Mouse (Mus musculus) adrenal gland, adult 8-10 months (tissue): ENCODE data around the gene Crat. TPM values are rescaled to one million over a fixed set of nuclear protein-coding genes. Genes with fewer than 3 reads are reported as not detected.
"Not testable (repeated sequence)": the region's sequence is repeated elsewhere in the genome, so short reads cannot be mapped to it uniquely, and the experiment has no call there.

Experiments
- DNase-seq: peaks from one replicate; pipeline ENCODE4 v3.0.0; 2022
- total RNA-seq, 4 experiments: library from RNA; stranded (reverse); gene quantifications; 2 replicates each; pipeline ENCODE4 v1.2.4; 2022

The Crat gene
- total RNA-seq, 4 experiments from 2014 or later = 59.0 to 122 (median 95.3) TPM

DNA sequence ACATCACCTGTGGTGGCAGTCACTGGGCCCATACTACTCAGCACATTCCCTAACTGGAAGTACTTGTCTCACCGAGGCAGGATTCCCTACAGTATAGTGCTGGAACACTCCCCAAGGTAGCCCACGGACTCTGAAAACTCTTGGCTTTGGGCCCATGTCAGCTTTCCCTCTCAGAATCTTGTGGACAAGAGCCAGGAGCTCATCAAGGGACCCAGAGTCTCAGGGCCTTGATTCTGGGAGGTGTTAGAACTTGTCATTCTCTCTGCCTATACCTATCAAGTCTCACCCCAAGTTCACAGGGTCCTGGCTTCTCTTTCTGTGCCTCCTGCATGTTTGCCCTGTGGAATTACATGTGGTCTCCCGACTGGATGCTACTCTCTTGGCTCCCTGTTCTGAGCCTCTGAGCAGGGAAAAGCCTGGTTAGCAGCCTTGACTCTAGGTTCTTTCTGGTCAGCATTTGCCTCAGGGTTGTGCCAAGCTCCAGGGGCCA, 24.6 kb upstream of the Crat start:
- no peak for DNase-seq

DNA sequence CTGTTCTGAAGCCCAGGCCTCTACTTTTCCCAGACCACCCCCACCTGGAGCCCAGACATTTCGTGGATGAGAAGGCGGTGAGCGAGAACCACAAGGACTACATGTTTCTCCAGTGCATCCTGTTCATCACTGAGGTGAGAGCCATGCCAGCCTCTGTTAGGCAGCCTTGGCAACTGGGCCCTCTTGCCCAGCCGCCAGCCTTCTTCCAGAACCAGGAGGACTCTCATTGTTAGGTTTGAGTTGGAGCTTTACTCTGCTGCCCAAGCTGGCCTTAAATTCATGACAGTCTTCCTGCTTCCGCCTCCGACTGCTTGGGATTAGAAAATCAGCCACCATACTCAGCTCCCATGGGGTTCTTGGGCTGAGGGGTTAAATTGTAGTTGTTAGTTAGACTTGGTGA, 24.0 kb upstream of the Crat start:
- DNase-seq = no peak

DNA sequence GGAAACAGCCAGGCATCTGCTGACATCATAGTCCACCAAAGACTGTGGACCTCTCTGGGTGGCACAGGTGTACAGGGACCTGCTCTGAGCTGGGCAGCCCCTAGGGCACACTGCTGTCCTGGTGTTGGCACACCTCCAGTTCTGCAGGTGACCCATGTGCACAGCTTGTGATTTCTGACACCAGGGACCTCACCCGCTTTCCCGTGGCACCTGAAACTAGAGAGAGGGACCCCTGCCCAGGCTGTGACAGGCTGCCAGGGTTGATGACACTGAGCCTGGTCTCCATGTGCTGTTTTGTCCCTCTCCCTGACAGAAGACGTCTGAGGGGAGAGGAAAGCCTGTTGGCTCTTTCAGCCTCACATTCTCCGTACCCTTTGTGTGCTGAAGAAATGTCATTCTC, 22.2 kb upstream of the Crat start:
- DNase-seq = no peak

DNA sequence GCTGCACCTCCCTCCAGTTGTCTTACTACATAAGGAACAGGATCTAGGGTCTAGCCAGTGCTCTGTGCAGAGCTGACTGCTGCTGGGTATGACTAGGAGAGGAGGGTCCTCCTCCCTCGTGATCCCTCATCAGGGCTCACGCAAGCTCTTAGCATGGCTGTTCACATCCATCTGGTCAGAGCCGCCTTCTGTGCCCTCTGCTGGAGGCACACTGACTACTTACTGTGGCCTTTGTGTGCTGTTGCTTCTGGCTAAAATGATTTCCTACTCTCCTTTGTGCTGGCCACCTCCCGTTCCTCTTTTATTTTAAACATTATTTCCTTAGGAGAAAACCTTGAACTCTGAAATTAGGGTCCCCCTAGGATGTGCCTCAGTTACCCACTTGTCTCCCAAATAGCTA, 21.2 kb upstream of the Crat start:
- no peak for DNase-seq

DNA sequence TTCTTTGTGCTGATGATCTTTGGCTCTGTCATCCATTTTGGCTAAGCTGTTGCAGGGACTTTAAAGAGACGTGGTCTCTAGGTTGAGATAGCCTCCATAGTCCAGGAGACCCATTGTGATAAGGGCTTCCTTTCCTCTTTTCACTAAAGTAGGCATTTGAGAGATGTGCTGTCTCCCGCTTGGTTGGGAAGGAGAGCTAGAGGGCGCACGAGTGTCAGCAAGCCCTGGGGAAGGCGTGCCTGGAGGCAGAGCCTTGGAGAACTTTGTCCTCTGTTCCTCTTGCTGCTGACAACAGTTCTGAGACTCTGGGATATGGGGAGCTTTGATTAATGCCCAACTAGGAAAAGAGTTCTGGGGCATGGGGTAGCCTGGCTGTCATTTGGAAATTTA, 20.5 kb upstream of the Crat start:
- DNase-seq = no peak

DNA sequence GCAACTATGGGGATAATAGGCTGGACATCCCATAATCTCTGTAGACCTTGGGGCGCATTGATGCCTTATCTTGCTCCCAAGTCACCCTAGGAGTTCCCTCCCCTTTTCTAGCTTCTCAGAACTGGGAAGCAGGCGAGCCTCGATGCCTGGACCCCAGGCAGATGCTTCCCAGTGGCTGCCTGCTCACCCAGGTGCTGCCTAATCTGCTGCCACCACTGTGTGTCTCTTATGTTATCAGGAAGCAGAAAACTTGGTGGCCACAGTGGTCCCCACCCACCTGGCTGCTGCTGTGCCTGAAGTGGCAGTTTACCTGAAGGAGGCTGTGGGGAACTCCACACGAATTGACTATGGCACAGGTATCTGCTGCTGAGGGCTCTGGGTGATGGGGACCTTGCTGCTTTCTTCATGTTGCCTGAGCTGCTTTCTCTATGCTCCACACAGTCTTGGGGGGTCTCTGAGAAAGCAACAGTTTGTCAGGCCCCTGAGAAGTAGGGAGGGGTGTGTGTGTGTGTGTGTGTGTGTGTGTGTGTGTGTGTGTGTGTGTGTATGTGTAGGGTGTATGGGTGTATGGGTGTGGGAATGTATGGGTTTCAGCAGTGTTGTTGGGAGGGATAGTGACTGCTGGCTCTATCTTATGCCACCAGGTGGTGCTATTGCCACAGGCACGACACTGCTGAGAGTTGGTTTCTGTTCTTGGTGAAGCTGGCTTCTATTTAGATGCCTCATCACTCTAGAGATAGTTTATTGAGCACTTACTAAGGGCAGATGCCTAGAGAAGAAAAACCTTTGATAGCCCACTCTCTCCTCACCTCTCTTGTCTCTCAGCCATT, 19.9 kb upstream of the Crat start:
- no peak for DNase-seq

DNA sequence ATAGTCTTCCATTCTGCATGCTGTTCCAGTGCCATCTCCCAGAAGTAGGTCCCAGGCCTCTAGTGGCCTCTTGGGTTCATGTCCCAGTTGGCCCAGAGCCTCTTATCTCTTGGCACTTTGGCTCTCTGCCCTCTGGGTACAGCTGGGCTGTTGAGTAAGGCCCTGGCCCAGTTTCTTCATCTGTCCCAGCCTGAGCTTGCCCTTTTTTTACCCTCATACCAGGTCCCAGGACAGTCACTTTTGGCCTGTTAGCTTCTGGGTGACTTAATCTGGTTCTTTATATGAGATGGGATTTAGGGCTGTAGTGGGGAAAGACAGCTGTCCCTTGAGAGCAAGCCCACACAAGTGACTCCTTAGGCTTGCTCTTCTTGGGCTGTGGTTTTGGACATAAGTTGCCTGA, 13.5 kb upstream of the Crat start:
- DNase-seq = peak; percentile 84

DNA sequence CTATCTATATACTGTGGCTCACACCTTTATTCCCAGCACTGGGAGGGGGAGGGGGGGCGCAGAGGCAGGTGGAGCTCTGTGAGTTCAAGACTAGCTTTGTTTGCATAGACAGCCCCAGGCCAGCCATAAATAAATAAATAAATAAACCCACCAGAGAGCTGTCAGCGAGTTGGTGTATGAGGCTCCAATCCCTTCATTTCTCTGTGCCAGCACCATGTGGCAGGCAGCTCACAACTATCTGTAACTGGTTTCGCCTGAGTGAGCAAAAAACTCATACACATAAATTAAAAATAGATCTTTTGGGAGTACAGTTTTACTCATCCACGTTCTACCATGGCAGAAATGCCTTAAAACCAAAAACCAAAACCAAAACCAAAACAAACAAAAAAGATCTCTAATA, 5.8 kb upstream of the Crat start:
- DNase-seq = no peak

DNA sequence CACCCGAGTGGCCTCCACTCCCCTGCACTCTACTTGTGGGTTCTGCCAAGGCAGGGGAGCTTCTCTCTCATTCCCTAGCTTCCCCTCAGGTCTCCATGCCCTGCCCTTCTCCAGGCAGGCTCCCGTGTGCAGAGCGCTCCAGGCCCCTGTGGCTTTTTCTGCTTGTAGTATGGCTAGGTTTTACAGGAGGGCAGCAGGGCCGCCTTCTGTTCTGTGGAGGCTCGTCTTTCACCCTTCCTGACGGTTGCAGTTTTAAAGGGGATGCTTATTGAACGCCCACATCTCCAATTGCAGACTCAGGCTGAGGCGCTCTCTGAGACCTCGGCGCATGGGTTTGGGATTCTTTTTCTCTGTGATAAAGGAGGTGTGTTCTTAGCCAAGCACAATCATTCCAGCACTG, 3.5 kb upstream of the Crat start:
- DNase-seq = no peak

DNA sequence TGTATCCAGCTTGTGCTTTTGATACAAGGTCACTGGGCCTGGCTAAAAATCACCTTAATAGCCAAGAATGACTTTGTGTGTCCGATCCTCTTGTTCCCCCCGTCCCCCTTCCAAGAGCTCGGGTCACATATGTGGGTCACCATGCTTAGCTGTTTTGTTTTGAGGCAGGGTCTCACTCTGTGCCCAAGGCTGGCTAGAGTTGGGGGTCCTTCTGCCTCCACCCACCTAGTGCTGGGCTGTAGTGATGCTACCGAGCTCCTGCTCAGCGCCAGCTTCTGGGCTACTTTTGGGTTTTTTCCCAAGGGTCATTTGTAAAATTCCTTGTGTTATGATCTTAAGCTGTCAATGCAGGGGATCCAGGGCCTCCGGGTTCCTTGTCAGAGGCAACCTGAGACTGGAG, 2.6 kb upstream of the Crat start:
- no peak for DNase-seq

DNA sequence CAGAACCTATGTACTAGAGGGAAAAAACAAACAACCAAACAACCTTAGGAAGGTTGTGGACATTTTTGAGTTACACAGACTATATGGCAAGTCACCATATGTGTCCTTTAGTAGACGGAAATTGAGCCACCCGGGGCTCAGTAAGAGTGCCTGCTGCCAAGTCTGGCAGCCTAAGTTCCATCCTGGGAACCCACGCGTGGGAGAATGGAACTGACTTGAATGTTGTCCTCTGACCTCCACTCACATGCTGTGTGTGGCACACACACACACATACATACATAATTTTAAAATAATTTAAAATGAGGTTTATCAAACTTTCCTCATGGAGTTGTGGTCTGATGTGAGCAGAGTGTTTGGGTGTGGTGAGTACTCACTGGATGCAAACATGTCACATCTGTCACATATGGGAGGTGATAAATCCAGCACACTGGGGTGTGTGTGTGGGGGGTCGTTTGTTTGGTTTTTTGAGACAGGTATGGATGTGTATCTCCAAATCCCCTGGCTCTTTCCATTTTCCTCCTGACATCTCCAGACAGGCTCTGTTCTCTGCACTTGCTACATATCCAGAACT, 2.1 kb upstream of the Crat start:
- DNase-seq = no peak

DNA sequence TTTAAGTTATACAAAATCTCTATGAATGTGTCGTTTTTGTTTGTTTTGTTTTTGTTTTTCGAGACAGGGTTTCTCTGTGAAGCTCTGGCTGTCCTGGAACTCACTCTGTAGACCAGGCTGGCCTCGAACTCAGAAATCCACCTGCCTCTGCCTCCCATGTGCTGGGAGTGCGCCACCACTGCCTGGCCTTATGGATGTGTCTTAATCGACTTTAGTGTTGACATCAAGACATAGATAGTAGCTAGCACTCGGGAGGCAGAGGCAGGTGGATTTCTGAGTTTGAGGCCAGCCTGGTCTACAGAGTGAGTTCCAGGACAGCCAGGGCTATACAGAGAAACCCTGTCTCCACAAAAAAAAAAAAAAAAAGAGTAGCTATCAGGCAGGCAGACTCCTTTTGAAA, 1.5 kb upstream of the Crat start:
- not testable (repeated sequence) for DNase-seq

DNA sequence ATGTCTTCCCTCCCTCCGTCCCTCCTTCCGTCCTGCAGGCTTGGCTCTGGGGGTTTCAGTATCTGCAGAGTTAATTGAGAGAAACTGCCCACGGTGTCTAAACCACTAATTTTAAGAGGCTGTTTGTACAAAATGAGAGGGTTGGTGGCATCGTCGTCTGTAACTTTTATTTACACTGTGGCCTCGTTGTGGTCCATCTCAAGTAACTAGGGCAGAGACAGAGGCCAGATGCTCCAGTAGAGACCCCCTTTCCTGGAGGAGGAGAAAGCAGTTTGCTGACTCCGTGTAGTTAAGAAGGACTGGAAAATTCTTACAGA, 994 bp upstream of the Crat start:
- DNase-seq = no peak

DNA sequence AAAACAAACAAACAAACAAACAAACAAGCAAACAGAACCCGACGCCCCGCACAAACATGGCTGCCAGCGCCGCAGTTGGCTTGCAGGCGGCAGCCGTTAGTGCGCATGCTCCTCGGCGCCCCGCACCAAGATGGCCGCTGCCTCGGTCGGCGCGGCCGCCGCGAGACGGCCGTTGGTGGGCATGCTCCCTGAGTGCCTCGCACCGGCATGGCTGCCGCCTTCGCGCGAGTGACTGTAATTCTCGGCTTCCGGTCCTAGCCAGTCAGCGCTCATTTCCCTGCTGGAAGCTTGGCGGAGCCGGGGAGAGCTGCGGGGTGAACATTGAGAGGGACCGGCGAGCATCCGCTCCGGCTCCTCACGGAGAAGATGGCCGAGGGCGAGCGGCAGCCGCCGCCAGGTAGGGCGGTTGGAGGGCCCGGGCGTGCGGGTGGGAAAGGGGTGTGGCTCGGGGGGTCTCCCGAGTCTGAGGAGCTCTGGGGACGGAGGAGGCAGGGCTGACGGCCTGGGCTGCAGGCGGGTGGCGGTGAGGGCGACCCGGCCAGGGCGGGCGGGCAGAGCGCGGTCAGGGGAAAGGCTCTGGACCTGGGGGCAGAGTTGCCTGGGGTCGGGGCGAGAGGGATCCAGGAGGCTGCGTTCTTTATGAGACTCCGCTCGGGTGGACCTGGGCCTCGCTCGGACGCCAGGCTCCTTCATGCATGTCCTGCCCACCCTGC, 479 bp upstream of the Crat start, which contains the start of gene Ptpa:
Gene Ptpa, plus strand, starts transcription at position 104 of the 713 bp plus-strand sequence.
- peak; percentile 89 for DNase-seq

DNA sequence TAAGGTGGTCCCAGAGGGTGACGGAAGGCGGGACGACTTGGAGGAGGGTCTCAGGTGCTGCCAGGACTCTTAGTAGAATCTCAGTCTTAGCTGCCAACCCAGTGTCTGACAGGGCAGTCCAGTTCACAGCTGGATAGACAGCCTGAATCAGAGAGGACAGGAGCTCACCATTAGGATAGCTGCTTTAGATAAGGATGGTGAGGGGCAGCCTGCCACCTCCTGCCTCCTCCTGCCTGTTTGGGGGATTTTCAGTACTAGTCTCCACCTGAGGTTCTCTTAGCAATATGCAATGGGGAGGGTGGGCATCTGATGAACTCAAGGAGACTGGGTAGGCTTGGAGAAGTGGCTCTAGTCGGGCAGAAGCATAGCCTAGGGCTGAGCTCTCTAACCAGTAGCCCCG, 932 bp downstream of the Crat start:
- no peak for DNase-seq

DNA sequence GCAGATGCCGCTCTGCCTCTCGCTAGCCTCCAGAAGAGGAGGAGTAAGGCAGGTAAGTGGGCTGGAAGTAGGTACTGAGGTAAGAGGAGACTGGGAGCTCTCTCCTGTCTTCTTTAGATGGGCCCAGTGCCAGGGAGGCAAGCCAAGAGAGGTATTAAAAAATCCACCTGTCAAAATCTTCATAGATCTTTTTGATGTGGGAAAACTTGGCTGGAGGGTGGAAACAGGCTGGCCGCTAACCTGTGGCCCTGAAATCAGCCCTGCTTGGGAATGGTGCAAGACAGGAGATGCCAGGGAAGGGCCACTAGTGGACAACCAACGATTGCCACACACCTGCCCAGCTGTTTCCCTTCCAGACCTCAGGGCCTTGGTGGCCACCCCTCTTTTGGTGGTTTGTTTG, 1.5 kb downstream of the Crat start:
- DNase-seq = no peak

DNA sequence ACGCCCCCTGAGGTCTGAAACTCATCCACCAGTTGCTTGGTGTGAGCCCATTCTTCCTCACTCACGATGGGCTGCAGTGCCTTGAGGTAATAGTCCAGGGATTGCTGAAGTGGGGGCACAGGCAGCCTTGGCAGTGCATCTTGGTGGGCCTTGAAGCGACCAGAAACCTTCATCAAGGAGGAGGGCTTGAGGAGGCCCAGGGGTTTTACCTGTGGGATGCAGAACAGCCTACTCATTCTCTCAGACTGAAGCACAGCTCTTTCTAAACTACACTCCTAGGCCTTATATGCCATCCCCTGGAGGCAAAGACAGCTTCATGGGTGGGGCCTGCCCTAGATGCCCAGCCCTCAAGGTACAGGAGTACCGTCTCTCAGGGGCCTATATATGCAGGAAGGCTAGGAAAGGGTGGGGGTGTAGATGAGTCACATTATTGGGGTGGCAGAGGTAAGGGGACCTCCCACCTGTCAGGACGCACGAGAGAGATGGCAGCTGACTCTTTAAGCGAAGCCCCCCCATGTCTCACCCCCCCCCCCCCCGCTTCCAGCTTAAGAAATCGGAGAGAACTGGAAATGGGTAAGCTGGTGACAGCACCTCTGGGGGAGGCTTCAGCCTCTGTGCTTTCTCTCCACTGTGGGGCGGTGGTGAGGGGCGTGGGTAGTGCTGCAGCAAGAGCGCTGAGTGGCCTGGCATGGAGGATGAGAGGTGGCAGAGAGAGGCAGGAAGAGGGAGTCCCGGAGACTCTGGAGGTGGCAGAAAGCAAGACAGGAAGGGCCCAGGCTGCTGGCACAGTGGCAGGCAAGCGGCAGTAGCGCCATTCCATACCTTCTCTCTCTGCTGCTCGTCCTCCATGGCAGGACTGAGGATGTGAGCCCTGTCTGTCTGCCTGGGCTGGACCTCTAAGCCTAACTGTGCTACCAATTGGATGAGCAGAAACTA, 2.3 kb downstream of the Crat start:
- DNase-seq = no peak

DNA sequence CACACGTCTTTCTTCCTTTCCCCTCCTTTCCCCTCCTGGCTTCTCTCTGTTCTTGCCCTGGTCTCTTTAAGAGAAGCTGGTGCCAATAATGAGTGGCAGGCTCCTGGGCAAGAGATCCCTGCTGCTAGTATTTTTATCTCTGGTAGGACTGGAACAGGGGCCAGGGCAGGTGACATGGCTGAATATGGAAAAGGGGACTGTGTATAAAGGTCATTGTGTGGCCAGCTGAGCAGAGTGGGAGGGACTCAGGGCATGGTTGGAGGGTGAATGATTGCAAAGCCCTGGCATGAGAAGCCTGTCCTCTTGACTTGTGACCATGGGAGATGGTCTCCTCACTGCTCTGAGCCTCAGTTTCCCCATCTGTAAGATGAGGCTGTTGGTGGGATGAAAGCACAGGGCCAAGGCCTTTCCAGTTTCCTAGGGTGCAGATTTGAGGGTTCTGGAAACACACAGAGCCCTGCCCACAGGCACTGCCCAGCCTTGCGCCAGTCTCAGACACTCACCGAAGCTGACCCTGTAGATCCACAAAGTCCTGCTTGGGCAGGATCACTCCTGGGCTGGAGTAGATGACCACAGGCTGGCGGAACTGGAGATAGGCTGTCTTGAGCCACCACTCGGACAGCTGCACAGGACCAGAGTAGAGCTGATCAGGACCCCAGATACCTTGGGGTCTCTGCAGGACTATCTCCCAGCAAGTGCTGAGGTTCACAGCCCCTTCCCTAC, 6.0 kb downstream of the Crat start:
- no peak for DNase-seq

DNA sequence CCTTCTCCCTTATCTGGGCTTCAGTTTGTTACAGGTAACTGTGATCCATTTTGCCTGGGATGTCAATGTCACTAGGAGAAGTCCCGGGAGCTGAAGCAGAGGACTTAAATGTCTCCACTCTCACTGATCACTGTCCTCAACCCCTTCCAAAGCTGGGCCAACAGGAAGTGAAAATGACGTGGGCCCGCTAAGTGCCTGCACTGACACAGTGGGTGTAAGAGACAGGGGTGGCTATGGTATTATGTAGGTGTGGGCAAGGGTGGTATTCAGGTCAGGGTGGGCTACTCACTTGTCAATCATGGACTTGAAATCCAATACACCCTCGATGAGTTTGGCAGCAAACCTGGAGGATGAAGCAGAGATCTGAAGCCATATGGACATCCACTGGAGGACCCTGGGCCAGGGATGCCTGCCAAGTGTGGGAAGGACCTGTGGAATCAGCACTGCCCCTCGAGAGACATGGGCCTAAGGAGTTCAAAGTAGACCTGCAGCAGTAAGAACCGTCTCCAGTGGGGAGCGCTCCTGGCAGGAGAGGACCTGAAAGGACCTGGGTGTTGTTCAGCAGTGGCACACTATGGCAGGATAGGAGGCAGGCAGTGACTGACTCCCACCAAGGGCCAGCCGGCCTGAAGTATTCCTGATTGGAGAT, 7.0 kb downstream of the Crat start:
- no peak for DNase-seq

DNA sequence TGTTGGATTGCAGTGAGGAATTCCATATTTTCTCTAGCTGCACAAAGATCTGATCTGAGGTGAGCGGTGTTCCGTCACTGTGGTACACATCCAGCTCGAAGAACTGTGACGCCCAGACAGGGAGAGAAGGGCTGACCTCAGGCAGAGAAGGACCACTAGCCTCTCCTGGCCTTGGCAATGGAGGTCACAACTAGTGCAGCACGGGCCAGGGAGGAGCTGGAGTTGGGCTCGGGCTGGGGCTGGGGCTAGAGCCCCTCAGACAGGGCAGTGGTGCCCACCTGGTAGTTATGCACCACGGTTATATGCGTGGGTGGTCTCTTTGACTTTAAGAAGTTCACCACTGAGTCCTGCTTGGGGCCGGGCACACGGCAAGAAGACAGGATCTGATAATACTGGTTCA, 7.8 kb downstream of the Crat start:
- DNase-seq = no peak

DNA sequence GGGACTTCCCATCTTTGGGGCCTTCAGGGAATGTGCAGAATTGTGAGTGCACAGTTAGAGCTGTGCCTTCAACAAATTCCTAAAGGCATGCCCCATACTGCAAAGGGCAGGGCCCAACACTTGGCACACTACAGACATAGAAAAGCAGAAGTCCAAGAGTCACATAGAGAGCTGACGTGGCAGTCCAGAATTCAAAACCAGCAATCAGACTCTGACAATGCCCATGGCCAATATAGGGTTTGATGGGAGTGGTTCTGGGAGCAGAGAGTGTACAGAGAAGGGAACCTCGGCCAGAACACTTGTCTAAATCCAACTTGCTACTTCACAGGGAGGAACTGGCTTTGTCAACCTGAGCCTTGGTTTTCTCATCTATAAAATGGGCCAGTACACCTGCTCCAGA, 8.4 kb downstream of the Crat start:
- DNase-seq = no peak
